Mouse (Mus musculus) megakaryocyte, adult 5-6 weeks (primary cell): ENCODE results near the gene Dok4. TPM values are rescaled to one million over a fixed set of nuclear protein-coding genes. Genes with fewer than 3 reads are reported as not detected.

Source experiments
- total RNA-seq, 2 experiments: library from RNA; stranded (forward) in 1 of 2; stranded (reverse) in 1 of 2; fragments of 153-499, 151-499 nt in 1 of 2; fragments of 221-1000, 200-1000 nt in 1 of 2; gene quantifications; 2 replicates each; pipeline versions ENCODE4 v1.2.3 to v1.2.4; 2015 to 2017

Gene Dok4
- total RNA-seq, 2 experiments from 2014 or later = 0.92 TPM; not detected in 1

Other genes starting within 250 kb of the Dok4 start
- 33.7 and 43.6 TPM in 2 replicates for gene Arl2bp, start 209.7 kb downstream of the Dok4 start, total RNA-seq (2015)
- gene Arl2bp, start 209.7 kb downstream of the Dok4 start, total RNA-seq (2017) = 79.9 and 111 TPM in 2 replicates
- not detected in 2 replicates for gene Pllp, start 180.1 kb downstream of the Dok4 start, total RNA-seq (2015)
- gene Pllp, start 180.1 kb downstream of the Dok4 start, total RNA-seq (2017) = not detected in 2 replicates
- gene Ccl22, start 130.7 kb downstream of the Dok4 start, total RNA-seq (2015) = not detected in 2 replicates
- not detected in 2 replicates for gene Ccl22, start 130.7 kb downstream of the Dok4 start, total RNA-seq (2017)
- 0.13 and 0.18 TPM in 2 replicates for gene Cx3cl1, start 104.3 kb downstream of the Dok4 start, total RNA-seq (2015)
- gene Cx3cl1, start 104.3 kb downstream of the Dok4 start, total RNA-seq (2017) = not detected in 2 replicates
- 2.4 TPM in 1 of 2 replicates, not detected in the other for gene Ccl17, start 65.9 kb downstream of the Dok4 start, total RNA-seq (2015)
- 1.4 TPM in 1 of 2 replicates, not detected in the other for gene Ccl17, start 65.9 kb downstream of the Dok4 start, total RNA-seq (2017)
- 12.8 and 16.6 TPM in 2 replicates for gene Coq9, start 38.0 kb downstream of the Dok4 start, total RNA-seq (2015)
- 22.1 and 24.8 TPM in 2 replicates for gene Coq9, start 38.0 kb downstream of the Dok4 start, total RNA-seq (2017)
- gene Ciapin1, start 38.0 kb downstream of the Dok4 start, total RNA-seq (2015) = 13.0 and 28.9 TPM in 2 replicates
- gene Ciapin1, start 38.0 kb downstream of the Dok4 start, total RNA-seq (2017) = 13.5 and 19.5 TPM in 2 replicates
- gene Polr2c, start 18.9 kb downstream of the Dok4 start, total RNA-seq (2015) = 44.1 and 46.4 TPM in 2 replicates
- 40.3 and 43.5 TPM in 2 replicates for gene Polr2c, start 18.9 kb downstream of the Dok4 start, total RNA-seq (2017)
- gene Ccdc102a, start 41.8 kb upstream of the Dok4 start, total RNA-seq (2015) = 1.8 and 3.3 TPM in 2 replicates
- gene Ccdc102a, start 41.8 kb upstream of the Dok4 start, total RNA-seq (2017) = 9.1 and 10.7 TPM in 2 replicates
- 0.58 and 2.4 TPM in 2 replicates for gene Adgrg5, start 47.4 kb upstream of the Dok4 start, total RNA-seq (2015)
- gene Adgrg5, start 47.4 kb upstream of the Dok4 start, total RNA-seq (2017) = 0.45 and 1.2 TPM in 2 replicates
- 7.3 and 7.8 TPM in 2 replicates for gene Adgrg1, start 98.4 kb upstream of the Dok4 start, total RNA-seq (2015)
- 2.8 and 14.0 TPM in 2 replicates for gene Adgrg1, start 98.4 kb upstream of the Dok4 start, total RNA-seq (2017)
- gene Adgrg3, start 141.4 kb upstream of the Dok4 start, total RNA-seq (2015) = 15.5 and 21.6 TPM in 2 replicates
- gene Adgrg3, start 141.4 kb upstream of the Dok4 start, total RNA-seq (2017) = 28.8 and 38.7 TPM in 2 replicates
- 0.38 and 0.52 TPM in 2 replicates for gene Drc7, start 178.8 kb upstream of the Dok4 start, total RNA-seq (2015)
- gene Drc7, start 178.8 kb upstream of the Dok4 start, total RNA-seq (2017) = 0.18 and 0.33 TPM in 2 replicates
- 3.7 and 6.7 TPM in 2 replicates for gene Katnb1, start 204.9 kb upstream of the Dok4 start, total RNA-seq (2015)
- 15.6 and 21.8 TPM in 2 replicates for gene Katnb1, start 204.9 kb upstream of the Dok4 start, total RNA-seq (2017)